Mouse (Mus musculus) layer of hippocampus, adult 9-10 months (tissue): Measurements from ENCODE around the gene Sgms1.

Experiments
- DNase-seq: peaks from one replicate; pipeline ENCODE4 v3.0.0; 2022; ENCODE audit warnings: low spot score

Sgms1 gene

GRCm38 (mm10) chr19:32202131-32203114, 187.1 kb downstream of the Sgms1 start:
- no peak for DNase-seq

- DNase-seq, result no peak
Measured at GRCm38 (mm10) chr19:32199861-32200574, 189.5 kb downstream of the Sgms1 start.

GRCm38 (mm10) chr19:32199133-32199532, 190.4 kb downstream of the Sgms1 start:
- no peak for DNase-seq

- DNase-seq, result no peak
Measured at GRCm38 (mm10) chr19:32198494-32199106, 190.9 kb downstream of the Sgms1 start.

DNA sequence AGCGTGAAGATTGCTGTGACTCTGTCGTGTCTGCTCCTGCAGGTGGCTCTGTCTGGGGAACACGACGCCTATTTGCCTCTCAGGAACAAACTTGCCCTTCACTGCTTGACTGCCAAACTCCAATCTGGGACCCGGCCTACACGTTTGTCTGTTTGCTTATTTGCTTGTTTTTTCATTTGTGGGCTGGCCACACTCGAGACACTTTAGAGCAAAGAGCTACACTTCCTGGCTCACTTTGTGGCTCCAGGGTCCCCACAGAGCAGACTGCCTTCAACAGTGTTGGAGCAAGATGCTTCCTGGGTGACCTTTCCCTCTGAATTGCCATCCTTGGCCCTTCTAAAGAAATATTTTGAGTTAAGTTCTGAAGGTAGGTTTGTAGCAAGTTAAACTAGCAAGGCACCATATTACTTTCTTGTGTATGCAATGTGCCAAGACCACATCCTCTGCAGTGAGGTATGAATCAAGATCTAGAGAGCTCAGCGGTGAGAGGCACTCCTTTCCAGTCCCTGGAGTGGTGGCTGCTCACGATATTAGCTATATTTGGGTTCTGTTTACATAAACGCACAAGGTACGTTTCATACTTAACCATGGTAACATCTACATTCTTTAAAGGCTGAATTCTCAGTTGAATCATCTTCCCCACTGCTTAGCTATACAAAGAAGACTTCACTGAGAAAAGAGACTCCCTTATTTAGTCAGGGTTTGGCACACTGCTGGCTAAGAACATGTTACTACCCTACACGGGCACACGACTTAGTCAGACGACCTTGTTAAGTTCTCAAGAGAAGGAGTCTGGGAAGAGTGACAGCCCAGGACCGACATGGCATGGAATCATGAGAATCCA, 192.3 kb downstream of the Sgms1 start:
- DNase-seq, result no peak

GRCm38 (mm10) chr19:32196222-32196621, 193.3 kb downstream of the Sgms1 start:
- no peak for DNase-seq

DNA sequence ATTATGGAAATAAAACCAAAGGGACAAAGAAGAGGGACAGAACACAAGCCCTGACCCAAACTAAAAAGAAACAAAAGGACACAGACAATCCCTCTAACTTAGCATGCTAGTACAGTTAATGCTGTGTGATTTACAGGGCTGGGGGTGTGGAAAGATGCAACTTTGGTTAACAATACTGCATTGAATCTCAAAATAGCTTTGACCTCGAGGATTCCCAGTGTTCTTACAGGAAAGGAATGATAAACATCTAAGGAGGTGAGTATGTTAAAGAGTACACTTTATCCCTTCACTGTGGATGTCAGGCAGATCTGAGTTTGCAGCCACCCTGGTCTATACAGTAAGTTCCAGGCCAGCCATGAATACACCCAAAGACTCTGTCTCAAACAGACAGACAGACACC, 194.7 kb downstream of the Sgms1 start:
- DNase-seq, result no peak

- no peak for DNase-seq
Measured at GRCm38 (mm10) chr19:32194074-32194473, 195.4 kb downstream of the Sgms1 start.

- DNase-seq, result no peak
Measured at GRCm38 (mm10) chr19:32191596-32191995, 197.9 kb downstream of the Sgms1 start.

GRCm38 (mm10) chr19:32189961-32190360, 199.6 kb downstream of the Sgms1 start:
- no peak for DNase-seq

DNA sequence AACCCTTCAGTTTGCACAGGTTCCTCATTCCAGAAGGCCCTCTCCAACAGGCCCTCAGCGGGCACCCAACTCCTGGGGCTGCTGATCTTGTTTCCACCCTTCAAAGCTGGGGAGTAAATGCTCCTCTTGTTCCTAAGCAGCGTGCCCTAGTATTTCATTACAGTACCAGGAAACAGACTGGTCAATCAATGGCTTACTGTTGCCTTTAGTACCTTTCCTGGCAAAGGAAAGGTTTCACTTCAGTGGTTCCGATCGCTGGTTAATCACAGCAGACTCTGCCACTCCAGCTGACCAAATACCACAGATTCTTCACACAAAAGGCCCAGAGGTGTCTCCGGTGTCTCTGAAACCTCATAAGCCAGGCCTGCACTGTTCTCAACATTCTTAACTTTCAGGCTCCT, 200.5 kb downstream of the Sgms1 start:
- no peak for DNase-seq

DNA sequence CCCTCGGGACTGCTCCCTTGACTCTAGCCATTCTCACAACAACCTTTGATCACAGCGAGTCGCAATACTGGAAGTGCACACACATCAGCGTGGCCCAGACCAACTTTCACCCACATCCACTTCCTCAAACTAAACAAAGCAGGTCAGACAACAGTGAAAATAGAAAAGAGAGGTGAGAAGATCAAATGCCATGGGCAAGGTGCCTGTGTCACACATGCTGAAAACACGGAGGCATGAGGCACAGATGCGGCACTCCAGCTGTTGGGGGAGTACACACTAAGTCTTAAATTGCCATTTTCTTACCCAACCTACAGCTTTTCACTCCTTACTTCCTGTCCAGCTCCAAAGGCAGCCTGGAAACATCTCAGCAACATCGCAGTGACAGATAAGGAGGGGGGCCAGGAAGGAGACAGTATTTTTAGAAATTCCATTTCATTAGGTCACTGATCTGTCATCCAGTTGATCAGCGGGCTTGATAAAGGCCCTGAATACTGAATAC, 202.9 kb downstream of the Sgms1 start:
- DNase-seq, result no peak

GRCm38 (mm10) chr19:32183005-32183404, 206.5 kb downstream of the Sgms1 start:
- no peak for DNase-seq

GRCm38 (mm10) chr19:32182471-32182870, 207.0 kb downstream of the Sgms1 start:
- no peak for DNase-seq

DNA sequence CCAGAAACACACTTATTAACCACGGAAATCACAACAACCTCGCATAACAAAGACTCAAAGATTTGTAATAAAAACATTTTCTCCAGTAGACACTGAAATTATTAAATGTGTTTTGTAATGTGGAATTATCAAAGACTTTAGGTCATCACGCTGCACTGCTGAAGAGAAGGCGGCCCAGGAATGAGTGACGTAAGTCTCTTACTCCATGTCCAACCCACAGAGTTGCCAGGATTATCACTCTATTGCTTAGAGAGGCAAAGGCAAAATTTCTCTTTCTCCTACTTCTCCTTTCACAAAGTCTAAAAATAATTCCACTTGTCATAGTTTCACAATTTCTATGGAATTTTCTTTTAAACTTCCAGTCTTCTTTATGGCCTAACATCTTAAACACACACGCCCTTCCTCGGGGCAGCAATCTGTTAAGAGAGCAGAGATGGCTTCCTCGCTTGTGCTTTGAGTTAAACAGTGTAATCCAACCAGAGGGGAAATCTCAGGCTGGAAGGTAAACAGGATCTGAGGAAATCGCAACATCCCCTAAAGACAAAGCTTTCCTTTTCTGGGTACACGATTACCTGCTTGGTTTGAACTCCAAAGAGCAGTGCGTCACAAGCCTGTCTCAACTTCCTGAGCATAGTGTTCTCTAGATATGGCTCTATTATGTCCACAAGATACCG, 207.7 kb downstream of the Sgms1 start:
- no peak for DNase-seq

DNA sequence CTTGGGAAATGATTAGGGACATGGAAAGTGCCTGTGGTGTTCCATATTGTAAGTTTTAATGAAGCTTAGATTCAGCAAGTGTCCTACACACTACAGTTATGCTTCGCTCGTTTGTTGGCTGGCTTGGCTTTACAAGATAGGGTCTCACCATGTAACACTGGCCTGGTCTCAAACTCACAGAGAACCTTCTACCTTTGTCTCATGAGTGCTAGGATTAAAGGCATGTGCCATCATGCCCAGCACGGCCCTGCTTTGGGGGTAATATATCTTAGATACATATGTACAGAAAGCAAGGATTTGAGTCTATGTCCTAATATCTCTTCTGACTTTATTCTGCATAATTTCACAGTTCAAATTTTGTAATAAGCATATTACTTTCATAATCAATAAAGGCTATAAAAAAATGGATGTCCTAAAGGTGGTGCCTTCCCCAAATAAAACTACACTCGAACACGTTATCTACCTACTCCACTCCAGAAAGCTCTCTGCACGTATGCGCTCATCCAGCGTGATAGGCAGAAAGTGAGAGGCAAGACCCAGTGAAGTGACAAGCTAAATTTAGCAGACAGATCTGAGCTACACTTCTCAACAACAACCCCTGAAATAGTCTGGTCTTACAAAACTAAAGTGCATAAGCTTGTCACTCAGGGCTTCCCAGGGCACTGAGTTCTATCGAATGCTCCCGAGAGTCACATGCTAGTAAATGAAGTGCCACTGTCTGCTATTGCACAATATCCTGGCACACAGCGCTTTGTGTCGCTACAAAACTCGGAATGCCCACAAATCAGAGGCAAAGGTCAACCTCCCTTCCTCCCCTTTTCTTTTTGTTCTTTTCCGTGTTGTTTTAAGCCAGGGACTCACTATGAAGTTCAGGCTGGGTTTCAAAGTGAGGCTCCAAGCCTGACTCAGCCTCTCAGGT, 208.5 kb downstream of the Sgms1 start:
- no peak for DNase-seq

GRCm38 (mm10) chr19:32179978-32180413, 209.5 kb downstream of the Sgms1 start:
- no peak for DNase-seq

GRCm38 (mm10) chr19:32179514-32179913, 210.0 kb downstream of the Sgms1 start:
- no peak for DNase-seq

- no peak for DNase-seq
Measured at GRCm38 (mm10) chr19:32178161-32178560, 211.4 kb downstream of the Sgms1 start.

DNA sequence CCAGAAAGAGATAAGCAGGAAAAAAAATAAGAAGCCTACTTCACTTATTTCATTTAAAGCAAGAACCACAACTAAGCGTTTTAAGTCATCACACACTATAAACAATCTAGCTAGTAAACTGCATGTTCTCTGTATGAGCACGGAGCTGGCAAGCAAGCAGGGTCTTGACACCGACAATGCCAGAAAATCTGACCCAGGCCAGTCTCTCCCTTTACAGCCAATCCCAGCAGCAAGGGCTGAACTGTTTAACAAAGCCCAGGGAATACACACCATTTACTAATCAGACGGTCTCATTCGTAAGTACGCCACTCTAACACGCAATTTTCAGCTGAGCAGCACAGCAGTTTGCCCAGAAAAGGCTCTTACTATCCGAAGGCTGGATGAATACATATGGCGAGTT, 213.1 kb downstream of the Sgms1 start:
- DNase-seq, result no peak
